Mouse (Mus musculus): ENCODE results near the gene Sgms2.

Sgms2 gene

DNA sequence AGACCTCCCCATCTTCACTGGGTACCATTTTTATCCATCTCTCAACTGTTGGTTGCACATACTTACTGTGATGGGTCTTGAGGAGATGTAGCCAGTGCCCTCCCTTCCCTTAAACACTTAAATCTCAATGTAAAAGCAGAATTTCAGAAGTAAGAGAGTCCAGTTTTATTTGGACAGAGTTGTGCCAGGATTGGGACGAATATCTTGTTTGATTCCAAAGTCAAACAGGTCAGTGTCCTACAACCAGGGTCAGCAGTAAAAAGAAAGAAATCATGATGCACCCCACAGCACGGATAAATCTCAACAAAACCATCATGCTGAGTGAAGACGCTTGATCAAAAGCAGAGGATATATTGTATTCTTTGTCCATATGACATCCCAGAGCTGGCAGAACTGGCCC, 183.4 kb downstream of the Sgms2 start:
- no peak for DNase-seq (ENCODE audit: low spot score in 2 of 2)

GRCm38 (mm10) chr3:131306255-131306654, 185.0 kb downstream of the Sgms2 start:
- DNase-seq (ENCODE audit: low spot score in 2 of 2) = no peak

GRCm38 (mm10) chr3:131303320-131303714, 187.9 kb downstream of the Sgms2 start:
- no peak for DNase-seq (ENCODE audit: low spot score in 2 of 2)

GRCm38 (mm10) chr3:131302452-131303319, 188.5 kb downstream of the Sgms2 start, which contains the start of gene Cyp2u1:
Cyp2u1 (minus strand) TSS chr3:131303227.
- DNase-seq (ENCODE audit: low spot score in 2 of 2) = peak; percentile 80 to 83

DNA sequence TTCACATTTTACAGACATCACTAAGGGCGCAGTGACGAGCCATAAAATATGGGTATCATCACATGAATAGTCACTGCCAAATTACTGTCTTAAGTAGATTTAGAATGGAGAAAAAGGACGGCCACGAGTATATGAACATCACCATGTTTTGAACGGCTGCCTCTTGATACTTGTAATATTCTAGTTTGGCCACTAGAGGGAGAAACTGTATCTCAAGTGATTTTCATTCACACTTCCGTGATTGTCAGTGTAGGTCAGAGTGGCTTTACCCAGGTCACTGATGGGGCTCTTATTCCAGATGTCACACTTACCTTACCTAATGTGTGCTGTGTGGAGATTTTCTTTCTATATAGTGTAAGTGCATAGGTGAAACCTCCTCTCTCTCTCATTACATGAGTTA, 191.3 kb downstream of the Sgms2 start:
- peak in 1 of 2 experiments; percentile 22 for DNase-seq (ENCODE audit: low spot score in 2 of 2)

- DNase-seq (ENCODE audit: low spot score in 2 of 2) = no peak
These were observed 192.1 kb downstream of the Sgms2 start for GRCm38 (mm10) chr3:131299078-131299477.

DNA sequence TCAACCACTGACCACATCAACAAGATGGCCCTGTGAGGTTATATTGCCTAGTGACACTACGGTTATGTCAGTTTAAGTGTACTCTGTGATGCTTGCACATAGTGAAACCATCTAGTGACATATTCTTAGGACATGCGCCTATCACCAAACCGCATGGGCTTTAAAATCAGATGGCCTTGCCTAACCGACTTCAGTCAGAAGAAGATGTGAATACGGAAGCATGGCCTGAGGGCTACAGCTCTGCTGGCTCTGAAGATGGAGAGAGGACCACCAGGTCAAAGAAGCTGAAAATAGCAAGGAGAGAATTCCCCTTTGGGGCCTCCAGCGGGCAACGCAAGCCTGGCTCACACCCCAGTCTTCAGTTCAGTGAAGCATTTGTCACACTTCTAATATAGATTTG, 194.3 kb downstream of the Sgms2 start:
- DNase-seq (ENCODE audit: low spot score in 2 of 2) = no peak

DNA sequence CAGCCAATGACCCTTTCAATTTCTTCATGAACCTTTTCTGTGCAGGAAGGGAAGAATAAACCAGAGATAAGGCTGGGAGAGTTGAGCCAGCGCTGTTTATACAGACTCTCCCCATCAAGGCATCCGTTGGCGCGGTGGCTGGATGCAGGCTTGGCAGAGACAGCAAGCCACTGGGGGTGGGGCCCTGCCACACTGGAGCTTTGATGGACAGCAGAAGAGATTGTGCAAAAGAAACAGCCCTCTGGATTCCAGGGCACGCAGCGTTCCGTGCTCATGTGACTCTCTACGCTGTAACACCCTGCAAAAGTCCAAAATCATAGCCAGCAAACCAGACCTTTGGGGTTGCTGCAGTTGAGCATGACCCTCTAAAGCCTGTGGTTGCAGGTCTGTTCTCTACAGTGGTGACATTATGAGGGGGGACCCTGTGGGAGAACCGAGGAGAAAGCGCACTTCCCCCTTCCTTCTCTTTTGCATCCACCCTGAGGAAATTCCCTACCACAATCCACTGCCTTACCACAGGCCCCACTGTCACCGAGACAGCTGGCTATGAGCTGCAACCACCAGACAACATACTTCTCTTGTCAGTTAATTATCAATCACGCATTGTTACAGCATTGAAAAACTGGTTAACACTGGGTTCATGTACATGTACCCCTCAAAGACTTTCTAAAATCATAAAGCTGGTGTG, 195.6 kb downstream of the Sgms2 start:
- DNase-seq (ENCODE audit: low spot score in 2 of 2) = no peak

GRCm38 (mm10) chr3:131294503-131294902, 196.7 kb downstream of the Sgms2 start:
- DNase-seq (ENCODE audit: low spot score in 2 of 2) = no peak

DNA sequence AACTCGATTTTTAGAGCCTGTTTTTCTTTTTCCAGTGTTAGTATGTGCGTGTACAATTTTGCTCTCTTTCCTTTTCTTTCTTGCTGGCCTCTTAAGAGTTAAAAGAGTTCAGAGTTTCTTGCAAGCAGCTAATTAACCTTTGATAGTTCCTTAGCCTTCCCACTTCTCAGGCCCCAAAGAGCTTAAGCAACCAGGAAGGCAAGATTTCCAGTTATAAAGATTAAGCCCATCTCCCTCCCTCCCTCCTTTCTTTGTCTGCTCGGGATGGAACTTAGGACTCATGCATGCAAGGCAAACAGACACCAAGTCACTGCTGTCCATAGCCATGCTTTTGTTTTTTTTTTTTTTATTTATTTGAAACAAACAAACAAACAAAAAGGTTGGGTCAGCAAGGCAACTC, 198.3 kb downstream of the Sgms2 start:
- no peak for DNase-seq (ENCODE audit: low spot score in 2 of 2)

- no peak for DNase-seq (ENCODE audit: low spot score in 2 of 2)
These were observed 198.9 kb downstream of the Sgms2 start for GRCm38 (mm10) chr3:131292349-131292748.

DNA sequence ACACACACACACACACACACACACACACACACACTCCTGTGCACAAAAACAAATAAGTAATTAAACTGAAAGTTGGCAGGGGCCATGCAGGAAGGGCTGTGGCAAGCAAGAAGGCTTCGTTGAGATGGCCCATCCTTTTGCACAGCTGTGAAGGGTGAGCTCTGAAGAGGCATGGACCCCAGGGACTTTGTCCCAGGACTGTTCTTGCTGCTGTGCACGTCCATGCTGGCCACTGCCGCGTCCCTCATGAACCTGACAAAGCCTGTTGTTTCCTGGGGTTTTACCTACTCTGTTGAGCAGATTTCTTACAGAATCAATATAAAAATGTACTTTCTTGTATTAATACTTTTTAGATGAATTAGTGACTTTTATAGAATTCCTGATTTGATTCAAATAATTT, 199.3 kb downstream of the Sgms2 start:
- DNase-seq (ENCODE audit: low spot score in 2 of 2) = no peak

DNA sequence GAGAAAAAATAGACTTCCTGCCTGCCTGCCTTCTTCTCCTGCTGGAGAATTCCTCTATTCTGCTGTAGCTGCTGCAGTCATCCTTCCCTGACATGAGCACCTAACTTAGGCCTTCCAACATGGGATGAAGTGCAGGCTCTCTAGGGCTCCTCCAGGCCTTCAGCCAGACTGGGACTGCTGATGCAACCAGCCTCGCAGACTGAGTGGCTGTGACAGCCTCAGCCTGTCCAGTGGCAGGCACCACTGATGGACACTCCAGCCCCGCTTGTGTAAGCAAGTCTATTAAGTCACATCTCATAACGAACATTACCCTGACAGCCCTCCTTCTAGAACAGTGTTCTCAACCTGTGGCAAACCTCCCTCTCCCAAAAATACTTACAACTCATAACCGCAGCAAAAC, 217.1 kb downstream of the Sgms2 start:
- DNase-seq (ENCODE audit: low spot score in 2 of 2) = no peak

- no peak for DNase-seq (ENCODE audit: low spot score in 2 of 2)
These were observed 218.7 kb downstream of the Sgms2 start for GRCm38 (mm10) chr3:131272374-131273100.

DNA sequence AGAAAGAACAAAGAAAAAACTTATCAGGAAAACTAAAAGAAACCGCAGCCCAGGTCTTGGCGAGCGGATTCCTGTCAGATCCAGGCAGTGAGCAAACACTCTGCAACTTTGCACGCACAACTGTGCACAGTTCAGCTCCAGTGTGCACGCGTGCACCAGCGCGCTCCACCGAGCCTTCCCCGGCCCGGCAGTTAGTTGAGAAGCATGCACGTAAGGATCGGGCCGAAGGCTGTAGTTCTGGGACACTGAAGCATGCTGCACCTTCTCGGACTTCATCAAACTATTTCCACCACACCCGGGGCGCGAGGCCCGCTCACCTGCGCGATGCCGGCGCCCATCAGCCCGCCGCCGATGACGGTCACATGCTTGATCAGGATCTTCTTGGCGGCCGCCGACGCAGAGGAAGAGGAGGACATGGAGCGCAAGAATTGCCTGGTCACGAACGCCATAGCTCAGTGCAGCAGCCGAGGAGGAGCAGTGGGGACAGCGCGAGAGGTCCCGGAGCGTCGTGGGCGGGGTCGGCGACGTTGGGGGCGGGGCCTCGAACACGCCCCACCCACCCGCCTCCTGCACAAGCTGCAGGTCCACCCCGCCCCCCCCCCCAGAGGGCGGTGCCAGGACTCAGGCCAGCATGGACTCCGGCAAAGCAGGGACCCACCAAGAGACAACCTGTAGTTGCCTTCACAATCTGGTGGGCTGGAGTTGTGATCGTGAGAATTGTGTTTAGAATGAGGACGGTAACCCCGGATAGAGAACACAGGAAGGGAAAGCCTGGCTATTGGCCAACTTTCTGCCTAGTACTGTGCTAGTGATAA, 219.4 kb downstream of the Sgms2 start, which contains the start of gene Hadh:
TSS of gene Hadh (minus strand) at position 543 of the 815 bp plus-strand sequence.
- DNase-seq (ENCODE audit: low spot score in 2 of 2) = peak; percentile 73 to 82

- DNase-seq (ENCODE audit: low spot score in 2 of 2) = peak in 1 of 2 experiments; percentile 11
These were observed 220.1 kb downstream of the Sgms2 start for GRCm38 (mm10) chr3:131271157-131271556.

DNA sequence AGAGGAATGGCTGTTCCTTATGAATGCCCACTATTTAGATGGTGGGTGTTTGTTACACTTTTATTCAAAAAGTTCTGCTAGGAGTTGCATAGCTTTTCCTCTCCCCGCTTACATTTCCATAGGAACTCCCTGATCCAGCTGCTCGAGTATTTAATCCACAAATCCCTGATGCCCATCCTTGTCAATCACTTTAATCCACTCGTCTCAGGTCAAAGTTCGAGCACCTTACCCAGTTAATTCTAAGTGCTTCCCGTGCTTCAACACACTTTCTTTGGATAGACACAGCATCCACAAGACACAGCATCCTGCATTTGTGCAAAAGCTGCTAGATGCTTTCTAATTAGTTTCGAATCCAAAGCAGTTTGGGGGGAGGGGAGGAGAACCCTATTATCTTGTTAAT, 220.8 kb downstream of the Sgms2 start:
- no peak for DNase-seq (ENCODE audit: low spot score in 2 of 2)

Measured in thymus, postnatal 10 days (tissue).